Mouse (Mus musculus): ENCODE measurements around the gene Fstl4. TPM values are rescaled to one million over a fixed set of nuclear protein-coding genes. Genes with fewer than 3 reads are reported as not detected.
"Not testable (repeated sequence)": the region's sequence is repeated elsewhere in the genome, so short reads cannot be mapped to it uniquely, and the experiment has no call there.

Gene Fstl4
- total RNA-seq, 2 experiments from 2014 or later, result 11.6 to 12.8 TPM

GRCm38 (mm10) chr11:53078419-53079334, 314.2 kb downstream of the Fstl4 start:
- no peak for DNase-seq (ENCODE audit: low spot score in 2 of 2)

GRCm38 (mm10) chr11:53081310-53081709, 316.9 kb downstream of the Fstl4 start:
- DNase-seq (ENCODE audit: low spot score in 2 of 2), result no peak

GRCm38 (mm10) chr11:53085367-53085766, 320.9 kb downstream of the Fstl4 start:
- DNase-seq (ENCODE audit: low spot score in 2 of 2), result no peak

GRCm38 (mm10) chr11:53085858-53086565, 321.6 kb downstream of the Fstl4 start:
- no peak for DNase-seq (ENCODE audit: low spot score in 2 of 2)

- not testable (repeated sequence) for DNase-seq (ENCODE audit: low spot score in 2 of 2)
Measured at GRCm38 (mm10) chr11:53087896-53088295, 323.5 kb downstream of the Fstl4 start.

- DNase-seq (ENCODE audit: low spot score in 2 of 2), result no peak
Measured at GRCm38 (mm10) chr11:53091596-53091995, 327.2 kb downstream of the Fstl4 start.

GRCm38 (mm10) chr11:53096871-53097270, 332.4 kb downstream of the Fstl4 start:
- no peak for DNase-seq (ENCODE audit: low spot score in 2 of 2)

GRCm38 (mm10) chr11:53097331-53097730, 332.9 kb downstream of the Fstl4 start:
- peak; percentile 66 to 86 for DNase-seq (ENCODE audit: low spot score in 2 of 2)

GRCm38 (mm10) chr11:53097870-53098269, 333.4 kb downstream of the Fstl4 start:
- no peak for DNase-seq (ENCODE audit: low spot score in 2 of 2)

- DNase-seq (ENCODE audit: low spot score in 2 of 2), result no peak
Measured at GRCm38 (mm10) chr11:53098780-53099198, 334.4 kb downstream of the Fstl4 start.

- DNase-seq (ENCODE audit: low spot score in 2 of 2), result no peak
Measured at GRCm38 (mm10) chr11:53099322-53099721, 334.9 kb downstream of the Fstl4 start.

- DNase-seq (ENCODE audit: low spot score in 2 of 2), result no peak
Measured at GRCm38 (mm10) chr11:53101732-53102131, 337.3 kb downstream of the Fstl4 start.

GRCm38 (mm10) chr11:53103601-53104325, 339.3 kb downstream of the Fstl4 start:
- DNase-seq (ENCODE audit: low spot score in 2 of 2), result no peak

- peak in 1 of 2 experiments; percentile 55 for DNase-seq (ENCODE audit: low spot score in 2 of 2)
Measured at GRCm38 (mm10) chr11:53107706-53108105, 343.3 kb downstream of the Fstl4 start.

- no peak for DNase-seq (ENCODE audit: low spot score in 2 of 2)
Measured at GRCm38 (mm10) chr11:53108798-53109197, 344.4 kb downstream of the Fstl4 start.

- no peak for DNase-seq (ENCODE audit: low spot score in 2 of 2)
Measured at GRCm38 (mm10) chr11:53109701-53110467, 345.4 kb downstream of the Fstl4 start.

GRCm38 (mm10) chr11:53115711-53116110, 351.3 kb downstream of the Fstl4 start:
- no peak for DNase-seq (ENCODE audit: low spot score in 2 of 2)

GRCm38 (mm10) chr11:53116356-53116755, 351.9 kb downstream of the Fstl4 start:
- no peak for DNase-seq (ENCODE audit: low spot score in 2 of 2)

- no peak for DNase-seq (ENCODE audit: low spot score in 2 of 2)
Measured at GRCm38 (mm10) chr11:53118226-53118965, 354.0 kb downstream of the Fstl4 start.

- no peak for DNase-seq (ENCODE audit: low spot score in 2 of 2)
Measured at GRCm38 (mm10) chr11:53119966-53120365, 355.5 kb downstream of the Fstl4 start.
